Mouse (Mus musculus) stomach, embryonic 14.5 days (tissue): Measurements from ENCODE around the gene Wnt10a. TPM values are rescaled to one million over a fixed set of nuclear protein-coding genes. Genes with fewer than 3 reads are reported as not detected.

Source experiments
- ATAC-seq: fragments of 200-750 bp; cut with Nextera tagmentation; 2 replicates; pipeline ENCODE4 v1.8.0; 2017; ENCODE audit warnings: low read depth, moderate TSS enrichment; ENCODE audit not compliant: insufficient number of reproducible peaks, insufficient read depth, low FRiP score
- H3K27ac ChIP-seq: fragments of 300-500 bp; sonication (generic); 2 replicates; pipeline ENCODE4 v1.5.1; 2014; ENCODE audit warnings: mild to moderate bottlenecking, low read length, moderate library complexity, mixed read lengths
- H3K27me3 ChIP-seq: fragments of 300-500 bp; sonication (generic); 2 replicates; pipeline ENCODE4 v1.6.1; 2014; ENCODE audit warnings: low read length, control low read depth, mixed read lengths; ENCODE audit not compliant: control insufficient read depth, insufficient read depth
- H3K36me3 ChIP-seq: fragments of 300-500 bp; sonication (generic); 2 replicates; pipeline ENCODE4 v1.6.1; 2014; ENCODE audit warnings: mild to moderate bottlenecking, control low read depth, low read length, moderate library complexity, mixed read lengths; ENCODE audit not compliant: control insufficient read depth, insufficient read depth
- H3K4me1 ChIP-seq: fragments of 300-500 bp; sonication (generic); 2 replicates; pipeline ENCODE4 v1.6.1; 2014; ENCODE audit warnings: low read length, control low read depth, mixed read lengths; ENCODE audit not compliant: control insufficient read depth, insufficient read depth
- H3K4me2 ChIP-seq: fragments of 300-500 bp; sonication (generic); replicated peaks from 2 replicates; pipeline ENCODE4 v1.6.1; 2014; ENCODE audit warnings: low read depth, low read length, control low read depth
- H3K4me3 ChIP-seq: fragments of 300-500 bp; sonication (generic); 2 replicates; pipeline ENCODE4 v1.5.1; 2014; ENCODE audit warnings: low read depth, low read length, control low read depth
- H3K9ac ChIP-seq: fragments of 300-500 bp; sonication (generic); replicated peaks from 2 replicates; pipeline ENCODE4 v1.6.1; 2014; ENCODE audit warnings: low read depth, mild to moderate bottlenecking, control low read depth, low read length, moderate library complexity, mixed read lengths
- H3K9me3 ChIP-seq: fragments of 300-500 bp; sonication (generic); 2 replicates; pipeline ENCODE4 v1.6.1; 2016; ENCODE audit warnings: low read depth, low read length, control low read depth; ENCODE audit not compliant: control insufficient read depth
- WGBS: fragments of 180-500 bp; shearing (Covaris S2); extraction: QIAGEN DNeasy Blood & Tissue Kit; methylation state at CpG from one replicate; pipeline ENCODE4 v1.1.7; 2014; 5-methylcytosine and 5-hydroxymethylcytosine counted together
- polyA plus RNA-seq: library from polyadenylated mRNA; unstranded; fragments of >200 nt; fragmentation: Nextera tagmentation; extraction: Ambion mirVana; gene quantifications from 2 replicates; pipeline ENCODE4 v1.2.1, GENCODE M21; 2014

Gene Wnt10a
- polyA plus RNA-seq, 1 experiment from 2014 or later = 2.0 TPM

- WGBS = 75% methylated on average over 9 of the region's 9 CpGs
- H3K27me3 ChIP-seq = no peaks in the 10 kb centered on the region
- no peak overlapping the region for H3K4me3 ChIP-seq
- H3K9me3 ChIP-seq = no peaks in the 10 kb centered on the region
- no peak overlapping the region for H3K27ac ChIP-seq
- no peaks in the 10 kb centered on the region for H3K4me1 ChIP-seq
- no peaks in the 10 kb centered on the region for H3K36me3 ChIP-seq
- ATAC-seq = no peak
- H3K4me2 ChIP-seq = no peak overlapping the region
- H3K9ac ChIP-seq = no peak overlapping the region
Measured at GRCm38 (mm10) chr1:74830061-74830460, 38.7 kb downstream of the Wnt10a start.

- H3K9me3 ChIP-seq = no peaks in the 10 kb centered on the region
- 81% methylated on average over 3 of the region's 3 CpGs for WGBS
- no peaks in the 10 kb centered on the region for H3K4me1 ChIP-seq
- no peaks in the 10 kb centered on the region for H3K36me3 ChIP-seq
- H3K4me3 ChIP-seq = no peak overlapping the region
- H3K4me2 ChIP-seq = no peak overlapping the region
- no peak for ATAC-seq
- no peak overlapping the region for H3K9ac ChIP-seq
- no peaks in the 10 kb centered on the region for H3K27me3 ChIP-seq
- no peak overlapping the region for H3K27ac ChIP-seq
Measured at GRCm38 (mm10) chr1:74833255-74833654, 41.9 kb downstream of the Wnt10a start.

GRCm38 (mm10) chr1:74843090-74843489 lies 51.8 kb downstream of the Wnt10a start:
- no peaks in the 10 kb centered on the region for H3K27me3 ChIP-seq
- H3K4me1 ChIP-seq = no peaks in the 10 kb centered on the region
- no peak overlapping the region for H3K9ac ChIP-seq
- no peaks in the 10 kb centered on the region for H3K9me3 ChIP-seq
- H3K36me3 ChIP-seq = no peaks in the 10 kb centered on the region
- no peak for ATAC-seq
- no peak overlapping the region for H3K27ac ChIP-seq
- H3K4me3 ChIP-seq = no peak overlapping the region
- WGBS = 73% methylated on average over 5 of the region's 5 CpGs
- H3K4me2 ChIP-seq = no peak overlapping the region

GRCm38 (mm10) chr1:74846341-74846740 lies 55.0 kb downstream of the Wnt10a start:
- H3K27me3 ChIP-seq = peaks cover 6% of the 10 kb centered on the region; the same call in 1 of the 2 replicates
- H3K36me3 ChIP-seq = no peaks in the 10 kb centered on the region
- no peaks in the 10 kb centered on the region for H3K4me1 ChIP-seq
- H3K27ac ChIP-seq = no peak overlapping the region
- no peak overlapping the region for H3K4me2 ChIP-seq
- no peak for ATAC-seq
- H3K9ac ChIP-seq = no peak overlapping the region
- 30% methylated on average over 9 of the region's 9 CpGs for WGBS
- no peak overlapping the region for H3K4me3 ChIP-seq
- no peaks in the 10 kb centered on the region for H3K9me3 ChIP-seq

- H3K4me2 ChIP-seq = no peak overlapping the region
- no peaks in the 10 kb centered on the region for H3K4me1 ChIP-seq
- 67% methylated on average over 5 of the region's 5 CpGs for WGBS
- no peaks in the 10 kb centered on the region for H3K36me3 ChIP-seq
- no peak for ATAC-seq
- H3K9ac ChIP-seq = no peak overlapping the region
- H3K4me3 ChIP-seq = no peak overlapping the region
- no peak overlapping the region for H3K27ac ChIP-seq
- peaks cover 17% of the 10 kb centered on the region; the same call in 1 of the 2 replicates for H3K27me3 ChIP-seq
- H3K9me3 ChIP-seq = no peaks in the 10 kb centered on the region
Measured at GRCm38 (mm10) chr1:74848946-74849345, 57.6 kb downstream of the Wnt10a start.

- Histone ChIP-seq H3K27me3 (peaks cover 25% of the 10 kb centered on the region), H3K4me2 (no peak overlapping the region), H3K27ac (no peak overlapping the region), H3K9me3 (no peaks in the 10 kb centered on the region), H3K4me1 (peaks cover 1% of the 10 kb centered on the region; the same call in 1 of the 2 replicates), H3K36me3 (no peaks in the 10 kb centered on the region), H3K4me3 (no peak overlapping the region), H3K9ac (no peak overlapping the region)
- 12% methylated on average over 6 of the region's 6 CpGs for WGBS
- ATAC-seq = no peak
Measured at GRCm38 (mm10) chr1:74850251-74850650, 58.9 kb downstream of the Wnt10a start.

- Histone ChIP-seq H3K4me1 (peaks cover 9% of the 10 kb centered on the region), H3K9ac (no peak overlapping the region), H3K4me3 (no peak overlapping the region), H3K27me3 (peaks cover 34% of the 10 kb centered on the region), H3K27ac (no peak overlapping the region), H3K9me3 (no peaks in the 10 kb centered on the region), H3K36me3 (no peaks in the 10 kb centered on the region), H3K4me2 (no peak overlapping the region)
- WGBS = 12% methylated on average over 6 of the region's 6 CpGs
- ATAC-seq = no peak
Measured at GRCm38 (mm10) chr1:74851001-74851775, 59.9 kb downstream of the Wnt10a start.
